Mouse (Mus musculus): ENCODE data around the gene Tas2r143.

Tas2r143 gene

DNA sequence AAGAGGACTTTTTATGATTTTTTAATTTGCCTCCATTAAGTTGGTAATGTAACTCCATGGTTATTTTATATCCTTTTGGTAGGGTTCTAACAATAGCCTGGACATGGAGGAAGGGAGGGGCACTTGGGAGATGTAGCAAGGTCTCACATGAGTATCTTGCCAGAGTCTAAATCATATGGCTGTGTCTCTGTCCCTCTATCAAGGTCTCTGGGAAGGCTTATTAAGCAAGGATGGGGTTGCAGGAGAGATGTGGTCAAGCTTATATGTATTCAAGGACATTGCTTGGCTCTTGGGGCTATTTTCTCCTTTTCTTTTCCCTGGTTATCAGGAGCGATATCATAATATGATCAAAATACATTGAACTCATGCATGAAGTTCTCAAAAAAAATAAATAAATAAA lies 1.0 kb upstream of the Tas2r143 start:
- DNase-seq, result no peak

DNA sequence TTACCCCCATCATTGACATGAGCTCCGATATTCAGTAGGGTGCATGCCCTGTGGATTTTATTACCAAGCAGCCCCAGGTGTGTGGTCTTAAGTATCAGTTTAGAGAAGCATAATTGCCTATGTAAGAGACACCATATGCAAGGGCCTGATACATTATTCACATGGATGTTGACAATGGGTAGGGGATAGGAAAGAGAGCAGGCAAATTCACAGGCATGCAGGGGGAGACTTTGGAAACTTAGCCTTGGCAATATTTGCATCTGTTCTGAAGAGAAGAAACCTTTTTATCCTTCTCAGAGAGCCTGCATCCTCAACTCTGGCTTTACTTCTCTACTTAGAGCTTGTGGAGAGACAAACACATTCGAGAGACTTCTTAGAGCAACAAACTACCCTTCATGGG lies 5.1 kb downstream of the Tas2r143 start, which contains the start of gene Tas2r135:
Gene Tas2r135, plus strand, starts transcription at position 301 of the 400 bp plus-strand sequence.
- no peak for DNase-seq

- DNase-seq, result no peak
These were observed 19.4 kb downstream of the Tas2r143 start for GRCm38 (mm10) chr6:42419443-42419842.

GRCm38 (mm10) chr6:42421439-42421838 lies 21.4 kb downstream of the Tas2r143 start:
- DNase-seq, result no peak

DNA sequence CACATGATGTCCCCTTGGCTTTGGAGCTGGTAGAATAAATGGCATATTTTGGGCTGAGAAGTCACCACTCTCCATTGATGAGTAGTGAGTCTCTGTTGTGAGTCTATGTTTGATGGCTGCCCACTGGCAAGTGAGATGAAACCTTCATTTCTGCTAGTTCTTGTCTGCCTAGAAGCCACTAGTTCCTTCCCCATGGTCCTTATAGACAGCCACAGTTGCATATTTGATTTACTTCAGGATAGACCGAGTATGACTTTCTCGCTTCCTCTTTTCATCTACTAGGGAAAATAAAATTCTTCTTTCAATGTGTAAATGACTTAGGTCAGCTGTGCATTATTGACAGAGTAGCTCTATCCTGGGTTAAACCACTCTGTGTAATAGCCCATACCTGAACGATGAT lies 24.4 kb downstream of the Tas2r143 start:
- no peak for DNase-seq

DNA sequence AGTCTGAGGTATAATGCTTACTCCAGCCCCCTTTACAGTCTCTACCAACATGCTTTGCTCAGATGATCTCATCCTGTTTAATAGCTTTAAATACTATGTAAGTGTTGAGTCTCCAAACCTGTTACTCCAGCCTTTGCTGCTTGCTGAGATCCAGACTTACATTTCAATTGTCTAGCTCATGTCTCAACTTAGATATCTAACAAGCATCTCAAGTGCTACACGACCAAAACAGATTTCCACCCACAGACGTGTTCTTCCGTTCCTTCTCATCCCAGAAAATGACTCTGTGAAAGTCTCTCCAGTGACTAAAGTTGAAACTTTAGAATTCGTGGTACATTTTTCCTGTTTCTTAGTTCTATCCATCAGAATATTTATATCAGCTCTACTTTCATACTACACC lies 26.3 kb downstream of the Tas2r143 start:
- no peak for DNase-seq

DNA sequence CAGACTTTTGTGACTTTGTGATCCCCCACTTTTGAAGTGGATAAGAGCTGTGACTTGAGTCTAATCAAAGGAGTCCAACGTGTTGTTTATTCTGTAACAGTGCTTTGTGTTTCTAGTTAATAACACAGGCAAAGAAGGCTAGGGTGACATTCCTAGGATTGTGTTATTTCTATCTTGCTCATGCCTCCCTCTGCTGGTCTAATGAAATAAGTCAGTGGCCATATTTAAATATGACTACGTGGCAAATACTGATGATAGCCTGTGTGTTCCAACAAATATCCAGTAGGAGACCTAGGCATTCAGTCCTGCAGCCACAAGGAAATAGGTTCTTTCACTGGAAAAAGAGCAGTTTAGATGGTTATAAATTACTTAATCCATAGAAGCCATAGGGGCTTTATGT lies 33.5 kb downstream of the Tas2r143 start:
- DNase-seq, result no peak

- DNase-seq, result peak; percentile 13
These were observed 34.4 kb downstream of the Tas2r143 start, which contains the start of gene Tas2r126 for GRCm38 (mm10) chr6:42434446-42434845. Gene Tas2r126, plus strand, starts transcription at chr6:42434535.

GRCm38 (mm10) chr6:42435490-42435889 lies 35.5 kb downstream of the Tas2r143 start:
- DNase-seq, result no peak

DNA sequence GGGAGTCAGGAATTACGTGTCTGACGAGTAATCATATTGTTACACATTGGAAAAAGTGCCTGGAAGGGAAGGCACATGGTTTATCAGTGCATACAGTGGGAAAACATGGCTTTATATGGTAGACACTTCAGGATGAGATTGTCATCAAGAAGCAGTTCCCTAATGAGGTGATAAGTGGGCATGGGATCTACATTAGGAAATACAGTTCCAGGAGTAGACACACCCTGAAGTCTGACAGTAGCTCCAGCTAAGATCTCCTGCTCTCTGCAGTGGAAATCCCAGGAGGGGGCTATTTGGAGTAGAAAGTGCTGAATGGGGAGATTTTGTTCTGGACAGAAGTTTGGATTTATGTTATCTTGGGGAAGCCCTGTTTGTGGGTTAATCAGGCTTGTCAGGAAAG lies 41.4 kb downstream of the Tas2r143 start:
- DNase-seq, result no peak

DNA sequence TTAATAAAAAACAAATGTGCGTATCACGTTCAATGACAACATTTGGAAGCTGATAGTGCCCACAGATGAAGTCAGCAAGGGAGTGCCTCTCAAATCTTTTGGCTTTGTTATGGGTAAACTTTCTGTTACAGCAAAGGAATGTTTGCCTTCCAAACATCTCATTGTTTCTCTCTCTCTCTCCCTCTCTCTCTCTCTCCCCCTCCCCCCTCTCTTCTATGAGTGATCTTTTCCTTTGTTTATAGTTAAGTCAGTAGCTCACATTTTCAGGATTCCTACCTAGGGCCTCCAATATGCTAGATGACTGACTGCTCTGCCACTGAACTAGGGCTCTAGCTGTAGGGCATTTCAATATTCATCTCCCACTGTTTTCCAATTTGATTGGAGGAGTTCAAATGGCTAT lies 44.5 kb downstream of the Tas2r143 start:
- DNase-seq, result no peak

DNA sequence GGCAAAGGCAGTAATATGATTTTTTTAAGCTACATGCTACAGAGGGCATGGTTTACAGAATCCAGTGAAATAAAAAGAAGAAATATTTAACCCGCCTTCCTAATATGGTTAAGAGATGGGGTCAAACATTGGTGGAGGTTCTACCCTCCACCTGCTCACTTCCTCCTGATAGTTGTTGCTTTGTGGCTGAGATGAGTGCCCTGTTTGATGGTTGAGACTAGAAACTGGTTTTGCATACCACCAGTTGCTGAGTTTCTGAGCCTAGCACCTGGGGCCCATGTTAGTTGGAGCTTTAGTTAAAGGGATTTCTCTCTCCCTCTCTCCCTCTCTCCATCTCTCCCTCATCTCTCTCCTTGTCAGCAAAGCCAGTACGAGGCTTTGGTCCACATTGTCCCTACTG lies 47.3 kb downstream of the Tas2r143 start:
- no peak for DNase-seq
